Mouse (Mus musculus) G1E (cell line): ENCODE measurements around the gene Enc1.

ENCODE experiments used
- CTCF ChIP-seq: IDR thresholded peaks from 2 replicates; pipeline ENCODE4 v1.5.1; 2012; ENCODE audit warnings: low read depth, low read length, inconsistent platforms, mixed read lengths
- GATA1 ChIP-seq: IDR thresholded peaks from 2 replicates; pipeline ENCODE4 v1.6.1; 2012; ENCODE audit warnings: borderline replicate concordance, low read length, inconsistent platforms, mixed read lengths
- GATA2 ChIP-seq: IDR thresholded peaks from 2 replicates; pipeline ENCODE4 v1.6.1; 2012; ENCODE audit warnings: low read depth, low read length, inconsistent platforms, borderline replicate concordance
- POLR2AphosphoS5 ChIP-seq: IDR thresholded peaks from 2 replicates; pipeline ENCODE4 v1.6.1; 2012; ENCODE audit warnings: low read depth, low read length, inconsistent platforms; ENCODE audit not compliant: insufficient replicate concordance
- TAL1 ChIP-seq: conservative IDR thresholded peaks from 2 replicates; pipeline ENCODE4 v1.6.1; 2012; ENCODE audit warnings: low read depth, low read length, inconsistent platforms, mixed read lengths

DNA sequence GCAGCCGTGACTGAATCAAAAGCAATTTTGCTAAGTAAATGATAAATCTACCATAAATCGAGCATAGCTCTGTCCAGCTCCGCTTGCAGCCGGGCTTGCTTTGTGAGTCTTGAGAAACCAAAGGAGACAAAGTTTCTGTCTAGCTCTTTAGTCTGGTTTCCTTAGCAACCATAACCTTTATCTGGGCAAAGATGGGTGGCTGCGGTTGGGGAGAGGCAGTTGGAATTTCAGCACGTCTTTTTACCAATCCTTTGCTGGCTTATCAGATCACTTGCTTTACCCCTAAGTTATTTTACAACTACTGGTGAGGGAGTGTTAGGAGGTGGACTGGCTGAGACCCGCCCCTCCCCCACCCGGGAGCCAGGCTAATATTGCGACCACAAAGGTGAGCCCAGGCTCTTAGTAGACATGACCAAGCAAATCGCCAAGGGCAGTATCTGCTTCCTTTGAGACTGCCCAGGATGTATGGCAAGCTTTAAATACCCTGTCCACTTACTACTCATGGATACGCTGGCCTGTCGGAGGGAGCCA lies 16.0 kb downstream of the Enc1 start:
- TF ChIP-seq CTCF (no peak), POLR2AphosphoS5 (no peak), GATA1 (no peak), TAL1 (no peak), GATA2 (no peak)
